30 mouse cellular contexts compared by ENCODE assay signal in genomic region chr12:102207245-102207644, GRCm38 (mm10).
A peak's percentile ranks its signal among the peaks of the same experiment; 100 is the strongest.
DNase-seq lines count a peak whose midpoint lies in the region; ATAC-seq lines count a peak whose summit lies in the region.
"Had no signal": no experiment of that assay in that cellular context is flagged by ENCODE, and none has a peak within 500 bp of the region (broad histone marks: within the 10 kb centered on the region; RNA-seq: fewer than 3 reads in every experiment).

No protein-coding gene starts in this region.

- DNase-seq in left cerebral cortex, postnatal 14 days (ENCODE audit: low spot score in 2 of 2) = peak; percentile 12 to 23
- no peak for DNase-seq in left cerebral cortex, postnatal 10 days (ENCODE audit: extremely low spot score in 1 of 2, low spot score in 2 of 2)
- DNase-seq in right cerebral cortex, postnatal 10 days (ENCODE audit: low spot score in 2 of 2) = peak; percentile 35 to 46
- DNase-seq in right cerebral cortex, postnatal 25 days = no peak
- DNase-seq in Muller cell, postnatal 12 days (ENCODE audit: inconsistent ontology term) = no peak
- DNase-seq: adrenal gland, postnatal 14 days; cerebellum, adult 18-20 months; gastrocnemius, adult 2 months; gastrocnemius, postnatal 36 days; heart, adult 18-20 months; heart, postnatal 14 days; kidney, adult 8-10 months; kidney, postnatal 4 days; layer of hippocampus, adult 9-11 months; lung, embryonic 14.5 days; spleen, adult 18-20 months; thymus, adult 18-20 months; thymus, postnatal 25 days had no signal

- no peaks in the 10 kb centered on the region for H3K9me3 ChIP-seq in heart, embryonic 13.5 days
- no peaks in the 10 kb centered on the region for H3K9me3 ChIP-seq in heart, embryonic 12.5 days (replicated peaks)
- H3K9me3 ChIP-seq: embryonic facial prominence, embryonic 12.5 days; liver, embryonic 15.5 days; neural tube, embryonic 13.5 days had no signal

- no peak overlapping the region for H3K4me2 ChIP-seq in heart, embryonic 13.5 days
- H3K4me2 ChIP-seq in heart, embryonic 12.5 days = no peak overlapping the region
- H3K4me2 ChIP-seq: embryonic facial prominence, embryonic 12.5 days; heart, embryonic 11.5 days; liver, embryonic 15.5 days; lung, embryonic 14.5 days; midbrain, embryonic 11.5 days; neural tube, embryonic 13.5 days had no signal

- H3K27ac ChIP-seq in heart, embryonic 13.5 days (replicated peaks) = 0 out of 2 replicates have a peak overlapping the region, but pooled peaks have one; percentile 15
- H3K27ac ChIP-seq in heart, embryonic 12.5 days (ENCODE audit: poor library complexity, severe bottlenecking) = no peak overlapping the region
- H3K27ac ChIP-seq: embryonic facial prominence, embryonic 12.5 days; gastrocnemius, adult 2 months; kidney, postnatal 0 days; liver, embryonic 15.5 days; neural tube, embryonic 13.5 days; stomach, postnatal 0 days had no signal

- no peaks in the 10 kb centered on the region for H3K27me3 ChIP-seq in heart, embryonic 13.5 days (replicated peaks)
- H3K27me3 ChIP-seq in heart, embryonic 12.5 days (replicated peaks) = no peaks in the 10 kb centered on the region
- H3K27me3 ChIP-seq: embryonic facial prominence, embryonic 12.5 days; liver, embryonic 15.5 days; neural tube, embryonic 13.5 days had no signal

- H3K36me3 ChIP-seq in heart, embryonic 13.5 days = no peaks in the 10 kb centered on the region
- no peaks in the 10 kb centered on the region for H3K36me3 ChIP-seq in heart, embryonic 12.5 days
- H3K36me3 ChIP-seq: embryonic facial prominence, embryonic 12.5 days; liver, embryonic 15.5 days; neural tube, embryonic 13.5 days had no signal

- no peak overlapping the region for H3K9ac ChIP-seq in heart, embryonic 13.5 days
- no peak overlapping the region for H3K9ac ChIP-seq in heart, embryonic 12.5 days
- H3K9ac ChIP-seq: embryonic facial prominence, embryonic 12.5 days; liver, embryonic 15.5 days; lung, embryonic 14.5 days; neural tube, embryonic 13.5 days had no signal

- ATAC-seq in heart, embryonic 13.5 days (ENCODE audit: extremely low read depth, insufficient number of reproducible peaks, low FRiP score, low TSS enrichment) = no peak
- no peak for ATAC-seq in heart, embryonic 12.5 days (ENCODE audit: insufficient number of reproducible peaks, low FRiP score)
- ATAC-seq: forebrain, embryonic 16.5 days; intestine, embryonic 16.5 days had no signal

- H3K4me3 ChIP-seq in heart, embryonic 13.5 days = no peak overlapping the region
- H3K4me3 ChIP-seq in heart, embryonic 12.5 days = no peak overlapping the region
- H3K4me3 ChIP-seq: embryonic facial prominence, embryonic 12.5 days; erythroblast, embryonic 14.5 days; gastrocnemius, adult 2 months; liver, embryonic 15.5 days; neural tube, embryonic 13.5 days had no signal

- 85% methylated on average over 7 of the region's 7 CpGs for WGBS in heart, embryonic 13.5 days
- 80% methylated on average over 7 of the region's 7 CpGs for WGBS in heart, embryonic 12.5 days

- H3K4me1 ChIP-seq in heart, embryonic 13.5 days = peaks cover 13% of the 10 kb centered on the region
- peaks cover 5% of the 10 kb centered on the region for H3K4me1 ChIP-seq in heart, embryonic 12.5 days (replicated peaks)
- H3K4me1 ChIP-seq: embryonic facial prominence, embryonic 12.5 days; liver, embryonic 15.5 days had no signal

- intact Hi-C loops in left cerebral cortex, postnatal 14 days (cut with DNase I) = no loop called here
- intact Hi-C loops in left cerebral cortex, postnatal 10 days (cut with DNase I) = no loop called here

Comparison
In these comparisons a context has a peak if more than half of its experiments do, and no peak if none do; other contexts are left out.
1. DNase-seq: peak in left cerebral cortex, postnatal 14 days (2 of 2) and right cerebral cortex, postnatal 10 days (2 of 2); none in left cerebral cortex, postnatal 10 days (0 of 2), right cerebral cortex, postnatal 25 days (single experiment) and Muller cell, postnatal 12 days (single experiment).